Mouse (Mus musculus): Measurements from ENCODE around the gene Ceacam15. TPM values are rescaled to one million over a fixed set of nuclear protein-coding genes. Genes with fewer than 3 reads are reported as not detected.
"Not testable (repeated sequence)": the region's sequence is repeated elsewhere in the genome, so short reads cannot be mapped to it uniquely, and the experiment has no call there.

The Ceacam15 gene
- polyA plus RNA-seq (2015; fragmentation: Nextera tagmentation; extraction: Ambion mirVana), result 0.13 TPM in 1 of 2 replicates, not detected in the other

- no peaks in the 10 kb centered on the region for H3K27me3 ChIP-seq (replicated peaks)
- ATAC-seq (ENCODE audit: low FRiP score), result no peak
- no peak within 1 kb of the TSS for H3K27ac ChIP-seq (replicated peaks)
- no peak within 1 kb of the TSS for H3K4me2 ChIP-seq
- 48% methylated on average over 1 of the region's 1 CpGs for WGBS
- no peaks in the 10 kb centered on the region for H3K36me3 ChIP-seq
- no peaks in the 10 kb centered on the region for H3K4me1 ChIP-seq
- H3K9ac ChIP-seq (replicated peaks), result no peak within 1 kb of the TSS
- H3K9me3 ChIP-seq (replicated peaks), result no peaks in the 10 kb centered on the region
- no peak within 1 kb of the TSS for H3K4me3 ChIP-seq (replicated peaks)
Observed at GRCm38 (mm10) chr7:16675605-16676004, at the start of gene Ceacam15. Gene Ceacam15 (minus strand): TSS chr7:16675705.

DNA sequence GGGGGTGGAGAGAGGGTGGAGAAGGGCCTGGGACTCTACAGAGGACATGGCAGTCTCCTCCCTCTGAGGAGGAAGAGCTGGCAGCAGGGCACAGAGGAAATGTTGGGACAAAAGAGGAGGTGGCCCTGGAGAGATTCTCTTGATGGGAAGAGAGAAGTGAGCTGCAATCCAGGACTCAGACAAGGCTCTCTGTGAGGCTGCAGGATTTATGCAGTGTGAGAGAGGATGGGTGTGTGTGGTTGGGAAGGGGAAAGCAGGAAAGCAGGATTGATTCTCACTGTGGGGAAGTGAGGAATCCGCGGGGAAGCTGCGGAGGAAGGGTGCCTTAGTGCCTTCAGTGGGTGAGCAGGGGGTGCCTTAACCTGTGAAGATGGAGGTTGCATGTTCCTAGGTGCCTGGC lies 47.0 kb upstream of the Ceacam15 start:
- not testable (repeated sequence) for ATAC-seq (ENCODE audit: low FRiP score); H3K36me3 ChIP-seq

DNA sequence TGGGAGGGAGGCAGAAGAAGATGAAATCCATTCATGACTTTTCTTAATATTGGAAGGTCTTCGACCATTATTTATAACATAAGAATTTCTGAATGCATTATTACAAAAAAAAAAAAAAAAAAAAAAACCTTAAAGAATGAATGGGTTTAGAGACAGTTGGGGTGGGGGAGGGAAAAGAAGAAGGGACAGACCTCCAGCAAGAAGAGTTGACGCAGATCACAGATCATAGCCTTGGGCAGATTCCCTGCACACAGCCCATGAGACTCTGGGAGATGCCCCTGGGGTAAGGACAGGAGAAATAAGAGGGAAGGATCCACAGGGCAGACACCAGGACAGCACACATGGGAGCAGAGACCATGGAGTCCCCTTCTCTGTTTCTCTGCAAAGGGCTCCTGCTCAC lies 46.1 kb upstream of the Ceacam15 start, which contains the start of gene Ceacam9:
Gene Ceacam9 (plus strand): TSS at position 301 of the 400 bp plus-strand sequence.
- no peak within 1 kb of the TSS for H3K27ac ChIP-seq (replicated peaks)
- no peak within 1 kb of the TSS for H3K9ac ChIP-seq (replicated peaks)
- H3K9me3 ChIP-seq (replicated peaks), result no peaks in the 10 kb centered on the region
- WGBS, result 92% methylated on average over 2 of the region's 2 CpGs
- no peaks in the 10 kb centered on the region for H3K36me3 ChIP-seq
- H3K4me2 ChIP-seq, result no peak within 1 kb of the TSS
- no peaks in the 10 kb centered on the region for H3K4me1 ChIP-seq
- H3K4me3 ChIP-seq (replicated peaks), result no peak within 1 kb of the TSS
- H3K27me3 ChIP-seq (replicated peaks), result no peaks in the 10 kb centered on the region
- ATAC-seq (ENCODE audit: low FRiP score), result no peak

More for the DNA sequence above, 47.0 kb upstream of the Ceacam15 start:
- H3K4me1 ChIP-seq; H3K9me3 ChIP-seq (replicated peaks); H3K27ac ChIP-seq (replicated peaks); H3K4me2 ChIP-seq; H3K4me3 ChIP-seq (replicated peaks); H3K9ac ChIP-seq (replicated peaks); H3K27me3 ChIP-seq (replicated peaks): not testable (repeated sequence)
- 78% methylated on average over 3 of the region's 3 CpGs for WGBS

DNA sequence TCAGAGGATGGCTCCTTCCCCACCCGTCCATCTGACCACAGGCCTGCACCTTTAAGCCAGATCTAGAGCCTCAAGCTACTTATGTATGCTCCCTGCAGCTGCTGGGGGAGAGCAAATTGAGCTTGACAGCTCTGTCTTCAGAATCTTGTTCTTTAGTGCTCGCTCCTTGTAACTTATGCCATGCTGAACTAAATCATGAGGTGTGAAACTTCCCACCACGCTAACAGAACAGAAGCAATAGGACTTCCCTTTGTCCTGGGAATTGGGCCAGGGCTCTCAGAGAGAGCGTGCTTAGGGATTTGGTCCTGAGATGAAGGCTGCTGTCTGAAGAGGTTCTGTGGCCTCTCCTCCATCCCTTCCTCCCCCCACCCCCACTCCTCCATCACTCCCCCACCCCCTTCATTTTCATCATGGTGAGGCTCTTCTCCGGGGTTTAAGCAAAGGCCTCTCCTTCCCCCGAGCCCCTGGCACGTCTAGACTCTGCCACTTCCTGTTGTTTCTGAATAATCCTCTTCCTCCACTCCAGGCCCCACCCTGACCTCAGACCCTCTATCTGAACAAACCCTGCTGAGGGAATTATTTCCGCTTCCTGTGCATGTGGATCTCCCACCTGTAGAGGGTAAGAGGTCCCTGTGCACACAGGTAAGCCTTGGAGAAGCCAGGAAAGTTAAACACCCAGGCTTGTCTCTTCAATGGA lies 41.1 kb upstream of the Ceacam15 start:
- H3K9me3 ChIP-seq (replicated peaks); ATAC-seq (ENCODE audit: low FRiP score); H3K36me3 ChIP-seq; H3K27ac ChIP-seq (replicated peaks); H3K4me1 ChIP-seq; H3K4me3 ChIP-seq (replicated peaks); H3K4me2 ChIP-seq; H3K9ac ChIP-seq (replicated peaks); H3K27me3 ChIP-seq (replicated peaks): not testable (repeated sequence)
- 52% methylated on average over 8 of the region's 8 CpGs for whole genome bisulfite sequencing

DNA sequence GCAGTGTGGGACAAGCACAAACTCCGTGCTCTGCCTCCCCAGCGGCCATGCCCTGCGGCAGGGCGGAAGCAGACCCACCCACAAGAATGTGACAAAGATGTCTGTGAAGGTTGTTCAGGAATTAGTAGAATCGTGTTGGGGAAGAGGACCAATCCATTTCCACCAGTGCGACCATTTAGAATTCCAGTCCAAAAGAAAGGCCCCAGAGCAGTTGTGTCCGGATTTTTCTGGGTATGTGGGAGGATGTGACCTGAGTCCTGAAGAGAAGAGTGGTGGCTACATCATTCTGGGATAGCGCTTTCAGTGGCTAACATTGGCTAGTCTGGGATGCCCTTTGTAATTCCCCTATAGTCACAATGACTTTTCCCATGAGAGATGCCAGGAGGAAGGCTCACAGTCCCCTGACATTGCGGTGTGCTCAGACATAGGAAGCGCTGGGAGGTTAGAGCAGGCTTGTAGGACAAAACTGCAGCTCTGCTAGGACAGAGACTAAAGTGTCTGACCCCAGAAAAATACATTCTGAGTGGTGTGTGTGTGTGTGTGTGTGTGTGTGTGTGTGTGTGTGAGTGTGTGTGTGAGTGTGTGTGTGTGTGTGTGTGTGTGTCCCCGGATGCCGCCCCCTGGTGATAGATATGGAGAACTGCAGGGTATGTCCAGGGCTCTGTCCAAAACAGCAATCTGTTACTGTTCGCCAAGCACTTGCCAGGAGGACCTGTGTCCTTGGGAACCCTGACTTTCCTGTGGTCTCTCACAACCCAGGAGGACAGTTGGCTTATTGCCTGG lies 37.3 kb upstream of the Ceacam15 start:
- WGBS, result 78% methylated on average over 13 of the region's 13 CpGs
- H3K4me2 ChIP-seq, result no peak overlapping the region
- no peaks in the 10 kb centered on the region for H3K27me3 ChIP-seq (replicated peaks)
- H3K9ac ChIP-seq (replicated peaks), result no peak overlapping the region
- no peaks in the 10 kb centered on the region for H3K4me1 ChIP-seq
- no peak overlapping the region for H3K27ac ChIP-seq (replicated peaks)
- no peak overlapping the region for H3K4me3 ChIP-seq (replicated peaks)
- H3K9me3 ChIP-seq (replicated peaks), result no peaks in the 10 kb centered on the region
- no peaks in the 10 kb centered on the region for H3K36me3 ChIP-seq
- ATAC-seq (ENCODE audit: low FRiP score), result no peak

DNA sequence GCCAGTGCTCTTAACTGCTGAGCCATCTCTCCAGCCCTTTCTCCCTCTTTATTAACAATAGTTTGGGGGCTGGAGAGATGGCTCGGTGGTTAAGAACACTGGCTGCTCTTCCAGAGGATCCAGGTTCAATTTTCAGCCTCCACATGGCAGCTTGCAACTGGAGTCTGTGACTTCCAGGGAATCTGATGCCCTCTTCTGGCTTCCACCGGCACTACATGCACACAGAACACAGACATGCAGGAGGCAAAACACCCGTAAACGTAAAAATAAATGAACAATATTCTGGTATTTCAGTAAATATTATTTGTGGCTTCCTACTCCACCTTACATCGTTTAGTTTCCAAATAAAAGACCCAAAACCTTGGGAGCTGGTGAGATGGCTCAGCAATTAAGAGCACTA lies 35.1 kb upstream of the Ceacam15 start:
- no peak overlapping the region for H3K27ac ChIP-seq (replicated peaks)
- H3K36me3 ChIP-seq, result no peaks in the 10 kb centered on the region
- no peaks in the 10 kb centered on the region for H3K4me1 ChIP-seq
- ATAC-seq (ENCODE audit: low FRiP score), result no peak
- H3K4me2 ChIP-seq, result no peak overlapping the region
- H3K9ac ChIP-seq (replicated peaks), result no peak overlapping the region
- H3K4me3 ChIP-seq (replicated peaks), result no peak overlapping the region
- H3K27me3 ChIP-seq (replicated peaks), result no peaks in the 10 kb centered on the region
- WGBS, result 81% methylated on average over 5 of the region's 5 CpGs
- H3K9me3 ChIP-seq (replicated peaks), result no peaks in the 10 kb centered on the region

GRCm38 (mm10) chr7:16708244-16708643 lies 32.7 kb upstream of the Ceacam15 start:
- 31% methylated on average over 9 of the region's 9 CpGs for WGBS
- no peak for ATAC-seq (ENCODE audit: low FRiP score)
- H3K4me2 ChIP-seq, result no peak overlapping the region
- no peaks in the 10 kb centered on the region for H3K27me3 ChIP-seq (replicated peaks)
- H3K9me3 ChIP-seq (replicated peaks), result no peaks in the 10 kb centered on the region
- H3K36me3 ChIP-seq, result no peaks in the 10 kb centered on the region
- H3K4me3 ChIP-seq (replicated peaks), result no peak overlapping the region
- no peak overlapping the region for H3K9ac ChIP-seq (replicated peaks)
- H3K4me1 ChIP-seq, result no peaks in the 10 kb centered on the region
- no peak overlapping the region for H3K27ac ChIP-seq (replicated peaks)

- Histone ChIP-seq H3K27me3 (replicated peaks) (no peaks in the 10 kb centered on the region), H3K4me3 (replicated peaks) (no peak overlapping the region), H3K27ac (replicated peaks) (no peak overlapping the region), H3K36me3 (no peaks in the 10 kb centered on the region), H3K4me2 (no peak overlapping the region), H3K9ac (replicated peaks) (no peak overlapping the region), H3K9me3 (replicated peaks) (no peaks in the 10 kb centered on the region), H3K4me1 (no peaks in the 10 kb centered on the region)
- WGBS, result 59% methylated on average over 9 of the region's 9 CpGs
- no peak for ATAC-seq (ENCODE audit: low FRiP score)
Observed at GRCm38 (mm10) chr7:16706385-16706784, 30.9 kb upstream of the Ceacam15 start.

DNA sequence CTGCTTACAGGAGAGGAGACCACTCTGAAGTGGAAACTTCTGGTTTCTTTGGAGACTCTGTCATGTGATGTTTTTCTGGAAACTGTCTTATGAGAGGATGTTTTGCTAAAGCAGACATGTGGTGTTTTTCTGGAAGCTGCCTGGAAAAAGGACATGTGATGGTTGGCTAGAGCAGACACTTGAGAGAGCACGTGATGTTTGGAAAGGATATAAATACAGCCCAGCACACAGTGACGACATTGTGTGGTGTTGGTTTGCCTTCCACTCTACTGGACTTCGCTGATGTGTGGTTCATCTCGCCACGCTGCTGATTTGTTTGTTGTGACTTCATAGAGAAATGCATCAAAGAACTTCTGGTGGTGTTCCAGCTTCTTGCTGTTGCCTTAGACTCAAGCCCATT lies 25.1 kb upstream of the Ceacam15 start:
- Histone ChIP-seq H3K4me2 (no peak overlapping the region), H3K27ac (replicated peaks) (no peak overlapping the region), H3K4me1 (no peaks in the 10 kb centered on the region), H3K9me3 (replicated peaks) (no peaks in the 10 kb centered on the region), H3K4me3 (replicated peaks) (no peak overlapping the region), H3K27me3 (replicated peaks) (no peaks in the 10 kb centered on the region), H3K9ac (replicated peaks) (no peak overlapping the region), H3K36me3 (no peaks in the 10 kb centered on the region)
- ATAC-seq (ENCODE audit: low FRiP score), result no peak
- 84% methylated on average over 5 of the region's 5 CpGs for WGBS

GRCm38 (mm10) chr7:16699042-16699441 lies 23.5 kb upstream of the Ceacam15 start:
- Histone ChIP-seq H3K4me1 (no peaks in the 10 kb centered on the region), H3K27me3 (replicated peaks) (no peaks in the 10 kb centered on the region), H3K36me3 (no peaks in the 10 kb centered on the region), H3K4me3 (replicated peaks) (no peak overlapping the region), H3K9me3 (replicated peaks) (no peaks in the 10 kb centered on the region), H3K9ac (replicated peaks) (no peak overlapping the region), H3K4me2 (no peak overlapping the region), H3K27ac (replicated peaks) (no peak overlapping the region)
- 58% methylated on average over 2 of the region's 2 CpGs for WGBS
- ATAC-seq (ENCODE audit: low FRiP score), result no peak

DNA sequence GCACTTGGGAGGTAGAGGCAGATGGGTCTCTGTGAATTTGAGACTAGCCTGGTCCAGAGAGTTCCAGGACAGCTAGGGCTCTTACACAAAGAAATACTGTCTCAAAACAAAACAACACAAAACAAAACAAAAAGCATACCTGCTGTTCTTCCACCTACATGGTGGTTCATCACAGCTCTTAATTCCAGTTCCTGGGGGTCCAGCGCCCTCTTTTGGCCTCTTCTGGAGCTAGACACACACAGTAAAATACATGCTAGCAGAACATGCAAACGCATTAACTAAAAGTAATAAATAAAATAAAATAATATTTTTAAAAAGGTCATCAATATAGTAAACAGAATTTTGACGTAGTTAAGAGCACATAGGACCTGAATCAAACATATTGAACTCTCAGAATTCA lies 19.5 kb upstream of the Ceacam15 start:
- no peaks in the 10 kb centered on the region for H3K36me3 ChIP-seq
- H3K4me3 ChIP-seq (replicated peaks), result no peak overlapping the region
- H3K9ac ChIP-seq (replicated peaks), result no peak overlapping the region
- no peak for ATAC-seq (ENCODE audit: low FRiP score)
- no peaks in the 10 kb centered on the region for H3K27me3 ChIP-seq (replicated peaks)
- 40% methylated on average over 3 of the region's 3 CpGs for WGBS
- no peak overlapping the region for H3K4me2 ChIP-seq
- H3K4me1 ChIP-seq, result no peaks in the 10 kb centered on the region
- no peaks in the 10 kb centered on the region for H3K9me3 ChIP-seq (replicated peaks)
- no peak overlapping the region for H3K27ac ChIP-seq (replicated peaks)

GRCm38 (mm10) chr7:16689196-16689595 lies 13.7 kb upstream of the Ceacam15 start:
- Histone ChIP-seq H3K4me1 (no peaks in the 10 kb centered on the region), H3K36me3 (no peaks in the 10 kb centered on the region), H3K27ac (replicated peaks) (no peak overlapping the region), H3K9me3 (replicated peaks) (no peaks in the 10 kb centered on the region), H3K9ac (replicated peaks) (no peak overlapping the region), H3K4me2 (no peak overlapping the region), H3K27me3 (replicated peaks) (no peaks in the 10 kb centered on the region), H3K4me3 (replicated peaks) (no peak overlapping the region)
- ATAC-seq (ENCODE audit: low FRiP score), result no peak
- 79% methylated on average over 5 of the region's 5 CpGs for WGBS

All from neural tube, embryonic 15.5 days (tissue).